Mouse (Mus musculus) thymus, postnatal 10 days (tissue): Measurements from ENCODE around the gene Amz1.

Experiments
- DNase-seq, 2 experiments: peaks; one replicate each; pipeline ENCODE4 v3.0.0; 2021; ENCODE audit warnings: low spot score in 2 of 2

The Amz1 gene

DNA sequence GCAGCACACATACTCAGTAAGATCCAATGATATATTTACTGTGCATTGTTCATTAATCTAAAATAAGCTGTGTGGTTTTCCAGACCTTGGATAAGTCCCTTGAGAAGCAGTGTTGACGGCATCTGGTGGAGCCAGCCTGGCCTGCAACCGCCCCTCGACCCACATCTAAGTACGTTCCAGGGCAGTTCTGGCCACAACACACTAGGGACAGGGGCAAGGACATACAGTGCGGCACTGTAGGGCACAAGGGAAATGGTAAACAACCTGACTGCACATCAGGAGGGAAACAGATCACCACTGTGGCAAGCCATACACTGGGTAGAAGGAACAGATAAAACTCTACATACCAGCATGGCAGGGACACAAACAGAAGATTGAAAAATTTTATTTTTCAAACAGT, 77.9 kb downstream of the Amz1 start:
- no peak for DNase-seq

DNA sequence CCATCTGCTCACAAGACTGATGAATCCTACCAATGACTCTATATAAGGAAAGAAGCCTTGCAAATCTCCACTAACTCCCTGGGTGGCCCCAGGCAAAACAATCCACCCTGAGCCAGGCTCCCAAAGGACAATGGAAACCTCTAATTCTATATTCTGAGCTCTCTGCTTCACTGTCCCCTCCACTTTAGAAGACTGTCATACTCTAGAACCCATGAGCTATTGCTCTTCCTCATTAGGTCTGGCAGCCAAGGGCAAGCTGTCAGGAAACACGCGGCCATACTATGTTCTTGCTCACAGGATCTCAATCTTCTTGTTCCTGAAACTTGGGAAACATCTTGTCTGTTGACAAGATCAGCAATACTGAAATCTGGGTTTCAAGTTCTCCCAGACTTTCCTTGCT, 82.3 kb downstream of the Amz1 start:
- DNase-seq: no peak

DNA sequence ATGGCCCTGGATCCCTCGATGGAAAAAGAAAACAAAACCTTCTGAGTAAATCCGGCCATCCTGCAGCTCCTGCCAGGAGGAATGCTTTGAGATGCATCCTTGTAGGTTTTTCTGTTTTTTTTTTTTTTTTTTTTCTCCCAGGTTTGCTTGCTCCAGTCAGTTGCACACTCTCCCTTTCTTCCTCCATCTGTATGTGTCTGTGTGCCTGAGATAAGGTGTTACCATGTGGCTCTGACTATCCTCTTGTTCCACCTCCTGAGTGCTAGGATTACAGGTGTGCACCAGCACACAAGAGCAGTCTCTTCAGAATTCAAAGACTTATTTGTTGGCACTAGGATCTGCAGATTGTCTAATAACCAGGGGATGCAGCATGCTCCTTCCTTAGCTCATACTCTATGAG, 83.0 kb downstream of the Amz1 start:
- no peak for DNase-seq
